Mouse (Mus musculus) intestine, postnatal 0 days (tissue): ENCODE measurements around the gene Oasl2. TPM values are rescaled to one million over a fixed set of nuclear protein-coding genes. Genes with fewer than 3 reads are reported as not detected.
"Not testable (repeated sequence)": the region's sequence is repeated elsewhere in the genome, so short reads cannot be mapped to it uniquely, and the experiment has no call there.

Experiments used
- ATAC-seq: fragments of 200-750 bp; cut with Nextera tagmentation; 2 replicates; pipeline ENCODE4 v1.8.0; 2017; ENCODE audit warnings: mild to moderate bottlenecking, moderate TSS enrichment, moderate library complexity
- H3K27ac ChIP-seq: fragments of 300-500 bp; sonication (generic); 2 replicates; pipeline ENCODE4 v1.5.1; 2014; ENCODE audit warnings: mild to moderate bottlenecking, low read depth, low read length, moderate library complexity
- H3K27me3 ChIP-seq: fragments of 300-500 bp; sonication (generic); replicated peaks from 2 replicates; pipeline ENCODE4 v1.6.1; 2014; ENCODE audit warnings: low read length, mixed read lengths; ENCODE audit not compliant: control insufficient read depth, insufficient read depth
- H3K36me3 ChIP-seq: fragments of 300-500 bp; sonication (generic); 2 replicates; pipeline ENCODE4 v1.6.1; 2014; ENCODE audit warnings: mild to moderate bottlenecking, moderate library complexity; ENCODE audit not compliant: control insufficient read depth, insufficient read depth
- H3K4me1 ChIP-seq: fragments of 300-500 bp; sonication (generic); replicated peaks from 2 replicates; pipeline ENCODE4 v1.6.1; 2014; ENCODE audit warnings: antibody characterized with exemption, low read length, mixed read lengths; ENCODE audit not compliant: control insufficient read depth, insufficient read depth
- H3K4me2 ChIP-seq: fragments of 300-500 bp; sonication (generic); replicated peaks from 2 replicates; pipeline ENCODE4 v1.6.1; 2014; ENCODE audit warnings: low read depth, mild to moderate bottlenecking, moderate library complexity
- H3K4me3 ChIP-seq: fragments of 300-500 bp; sonication (generic); 2 replicates; pipeline ENCODE4 v1.5.1; 2014; ENCODE audit warnings: low read depth, low read length
- H3K9ac ChIP-seq: fragments of 300-500 bp; sonication (generic); 2 replicates; pipeline ENCODE4 v1.6.1; 2014; ENCODE audit warnings: mild to moderate bottlenecking, low read depth, low read length
- H3K9me3 ChIP-seq: fragments of 300-500 bp; sonication (generic); 2 replicates; pipeline ENCODE4 v1.6.1; 2016; ENCODE audit warnings: mixed run types; ENCODE audit not compliant: control insufficient read depth
- CTCF ChIP-seq: sonication (generic); IDR thresholded peaks from 2 replicates; pipeline ENCODE4 v1.5.1; 2016; ENCODE audit warnings: low read depth, mild to moderate bottlenecking, control low read depth, antibody characterized with exemption, moderate library complexity
- WGBS: fragments of 180-500 bp; shearing (Covaris S2); extraction: QIAGEN DNeasy Blood & Tissue Kit; methylation state at CpG from one replicate; pipeline ENCODE4 v1.1.7; 2014; 5-methylcytosine and 5-hydroxymethylcytosine counted together
- polyA plus RNA-seq: library from polyadenylated mRNA; unstranded; fragments of >200 nt; fragmentation: Nextera tagmentation; extraction: Ambion mirVana; gene quantifications from 2 replicates; pipeline ENCODE4 v1.2.1, GENCODE M21; 2015

Gene Oasl2
- polyA plus RNA-seq, 1 experiment from 2014 or later, result 88.6 TPM

DNA sequence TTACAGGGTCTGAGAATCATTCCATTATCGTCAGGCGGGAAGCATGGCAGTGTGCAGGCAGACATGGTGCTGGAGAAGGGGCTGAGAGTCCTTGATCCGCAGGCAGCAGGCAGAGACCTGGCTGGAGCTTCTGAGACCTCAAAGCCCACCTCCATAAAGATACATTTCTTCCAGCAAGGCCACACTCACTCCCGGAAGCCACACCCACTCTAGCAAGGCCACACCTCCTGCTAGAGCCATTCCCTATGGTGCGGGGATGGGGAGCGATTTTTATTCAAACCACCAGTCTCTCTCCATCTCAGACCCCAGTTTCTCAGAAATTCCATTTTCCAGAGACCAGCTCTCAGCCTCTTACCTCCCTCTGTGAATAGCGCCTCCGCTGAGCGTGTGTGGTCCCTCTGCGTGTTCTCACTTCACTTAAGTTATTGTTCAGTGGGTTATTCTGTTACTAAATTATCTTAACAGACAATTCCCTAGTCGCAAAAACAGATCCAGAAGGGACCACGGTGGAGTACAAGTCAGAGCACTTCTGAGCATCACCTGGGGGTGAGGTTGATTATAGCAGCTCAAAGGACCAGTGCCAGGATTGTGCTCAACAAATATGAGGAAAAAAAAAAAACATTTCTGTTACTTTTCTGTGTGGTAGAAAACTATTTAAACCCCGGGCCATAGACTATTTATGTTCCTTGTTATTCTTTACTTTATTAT is 12.0 kb downstream of the Oasl2 start:
- TF ChIP-seq CTCF, result no peak
- no peak overlapping the region for H3K27ac ChIP-seq

DNA sequence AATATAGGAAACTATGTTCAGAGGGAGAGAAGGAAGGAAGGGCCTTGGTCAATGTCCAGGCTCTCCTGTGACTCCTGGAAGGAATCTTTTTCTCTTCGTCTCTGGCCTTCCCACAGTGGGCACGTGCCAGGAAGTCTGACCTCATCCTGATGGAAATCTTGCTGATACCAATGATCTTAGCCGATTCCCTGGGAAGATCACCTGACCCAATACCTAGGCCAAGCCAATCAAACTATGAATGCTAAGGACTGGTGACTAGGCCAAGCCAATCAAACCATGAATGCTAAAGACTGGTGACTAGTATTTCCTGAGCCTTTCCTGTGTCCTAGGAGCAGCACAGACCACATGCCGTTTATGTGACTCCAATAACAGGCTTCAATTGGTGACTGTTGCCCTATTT is 16.9 kb downstream of the Oasl2 start:
- no peaks in the 10 kb centered on the region for H3K27me3 ChIP-seq
- H3K4me2 ChIP-seq, result no peak overlapping the region
- TF ChIP-seq CTCF, result no peak
- WGBS, result 58% methylated on average over 4 of the region's 4 CpGs
- no peak overlapping the region for H3K9ac ChIP-seq
- peak; percentile 59 for ATAC-seq
- H3K27ac ChIP-seq, result no peak overlapping the region
- no peaks in the 10 kb centered on the region for H3K4me1 ChIP-seq
- H3K4me3 ChIP-seq, result no peak overlapping the region
- H3K36me3 ChIP-seq, result peaks cover 18% of the 10 kb centered on the region
- H3K9me3 ChIP-seq, result no peaks in the 10 kb centered on the region

More for the DNA sequence above, 12.0 kb downstream of the Oasl2 start:
- WGBS, result 57% methylated on average over 13 of the region's 13 CpGs
- Histone ChIP-seq H3K4me1 (no peaks in the 10 kb centered on the region), H3K27me3 (no peaks in the 10 kb centered on the region), H3K4me3 (no peak overlapping the region), H3K36me3 (peaks cover 51% of the 10 kb centered on the region), H3K4me2 (no peak overlapping the region), H3K9me3 (no peaks in the 10 kb centered on the region), H3K9ac (no peak overlapping the region)
- ATAC-seq, result no peak

DNA sequence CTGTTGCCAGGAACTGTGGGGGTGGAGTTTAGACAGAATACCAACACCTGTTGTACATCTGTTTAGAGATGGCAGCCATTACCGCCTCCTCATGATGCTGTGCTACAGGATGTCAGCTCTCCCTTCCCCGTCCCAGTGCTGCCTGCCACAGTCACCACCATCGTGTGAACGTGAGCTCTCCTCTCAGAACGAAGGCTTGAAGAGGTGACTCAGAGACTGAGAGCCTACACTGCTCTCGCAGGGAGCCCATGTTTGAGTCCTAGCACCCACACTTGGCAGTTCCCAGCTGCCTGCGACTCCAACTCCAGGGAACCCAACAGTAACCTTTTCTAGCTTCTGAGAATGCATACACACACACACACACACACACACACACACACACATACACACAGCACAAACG is 18.1 kb downstream of the Oasl2 start:
- Histone ChIP-seq H3K9ac (no peak overlapping the region), H3K27ac (no peak overlapping the region), H3K27me3 (no peaks in the 10 kb centered on the region), H3K4me2 (no peak overlapping the region), H3K4me1 (no peaks in the 10 kb centered on the region), H3K4me3 (no peak overlapping the region), H3K36me3 (peaks cover 16% of the 10 kb centered on the region), H3K9me3 (no peaks in the 10 kb centered on the region)
- WGBS, result 76% methylated on average over 8 of the region's 8 CpGs
- no peak for TF ChIP-seq CTCF
- no peak for ATAC-seq

DNA sequence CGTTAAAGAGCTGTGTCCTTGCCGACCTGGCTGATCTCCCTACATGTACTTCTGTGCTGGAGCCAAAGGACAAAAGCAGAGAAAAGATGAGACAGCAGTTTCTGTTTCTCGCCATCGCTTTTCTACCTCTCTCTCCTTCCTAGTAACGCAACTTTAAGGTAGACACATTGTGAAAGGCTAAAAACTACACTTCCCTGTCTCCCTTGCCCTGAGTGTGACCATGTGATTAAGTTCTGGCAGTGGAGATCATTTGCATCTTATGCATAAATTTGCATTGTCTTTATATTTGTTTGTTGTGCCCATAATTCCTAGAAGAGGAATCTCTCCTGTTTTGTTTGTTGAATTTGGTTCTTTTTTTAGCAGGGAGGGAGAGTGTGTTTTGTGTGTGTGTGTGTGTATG is 19.1 kb downstream of the Oasl2 start:
- peaks cover 13% of the 10 kb centered on the region for H3K36me3 ChIP-seq
- H3K4me3 ChIP-seq, result no peak overlapping the region
- TF ChIP-seq CTCF, result no peak
- H3K9me3 ChIP-seq, result no peaks in the 10 kb centered on the region
- no peak overlapping the region for H3K9ac ChIP-seq
- no peak overlapping the region for H3K27ac ChIP-seq
- H3K4me1 ChIP-seq, result no peaks in the 10 kb centered on the region
- no peak for ATAC-seq
- H3K27me3 ChIP-seq, result no peaks in the 10 kb centered on the region
- 65% methylated on average over 5 of the region's 5 CpGs for WGBS
- H3K4me2 ChIP-seq, result no peak overlapping the region

DNA sequence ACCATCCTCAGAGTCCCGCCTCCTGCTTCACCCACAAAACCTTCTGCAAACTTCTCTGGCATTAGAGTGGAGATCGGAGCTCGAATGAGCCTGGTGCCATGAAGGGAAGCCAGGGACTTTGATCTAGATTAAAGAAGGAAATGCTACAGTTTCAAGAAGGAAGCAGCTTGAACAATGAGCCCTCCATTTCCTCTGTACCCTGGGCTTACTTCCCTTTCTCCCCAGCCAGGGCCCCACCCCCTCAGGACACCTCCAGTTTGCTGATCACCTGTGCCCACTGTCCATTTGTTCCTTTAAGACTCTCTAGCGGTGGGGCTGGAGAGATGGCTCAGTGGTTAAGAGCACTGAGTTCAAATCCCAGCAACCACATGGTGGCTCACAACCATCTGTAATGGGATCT is 20.0 kb downstream of the Oasl2 start:
- H3K36me3 ChIP-seq, result peaks cover 4% of the 10 kb centered on the region; the same call in 1 of the 2 replicates
- WGBS, result 71% methylated on average over 4 of the region's 4 CpGs
- no peaks in the 10 kb centered on the region for H3K9me3 ChIP-seq
- ATAC-seq, result no peak
- H3K27ac ChIP-seq, result no peak overlapping the region
- H3K4me1 ChIP-seq, result no peaks in the 10 kb centered on the region
- no peak for TF ChIP-seq CTCF
- no peaks in the 10 kb centered on the region for H3K27me3 ChIP-seq
- no peak overlapping the region for H3K4me3 ChIP-seq
- H3K9ac ChIP-seq, result no peak overlapping the region
- H3K4me2 ChIP-seq, result no peak overlapping the region

DNA sequence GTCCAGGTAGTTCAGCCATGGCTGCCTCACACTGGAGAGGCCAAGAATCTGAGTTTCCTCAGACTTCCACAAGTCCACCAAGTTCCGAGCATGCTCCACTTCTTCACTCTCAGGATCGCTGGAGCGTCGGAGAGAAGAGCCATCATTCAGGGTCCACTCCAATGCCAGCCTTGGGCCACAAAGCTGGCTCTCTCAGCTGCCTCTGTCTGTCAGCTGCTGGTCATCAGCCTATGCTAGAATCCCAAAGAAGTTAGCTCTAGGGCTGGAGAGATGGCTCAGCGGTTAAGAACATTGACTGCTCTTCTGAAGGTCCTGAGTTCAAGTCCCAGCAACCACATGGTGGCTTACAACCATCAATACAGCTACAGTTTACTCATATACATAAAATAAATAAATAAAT is 20.6 kb downstream of the Oasl2 start:
- not testable (repeated sequence) for H3K27me3 ChIP-seq, H3K9ac ChIP-seq, H3K36me3 ChIP-seq, H3K4me3 ChIP-seq, H3K4me1 ChIP-seq, H3K4me2 ChIP-seq, H3K9me3 ChIP-seq, H3K27ac ChIP-seq, ATAC-seq
- 88% methylated on average over 5 of the region's 5 CpGs for WGBS
